Mouse (Mus musculus): ENCODE results near the gene Ipo4.

Ipo4 gene

DNA sequence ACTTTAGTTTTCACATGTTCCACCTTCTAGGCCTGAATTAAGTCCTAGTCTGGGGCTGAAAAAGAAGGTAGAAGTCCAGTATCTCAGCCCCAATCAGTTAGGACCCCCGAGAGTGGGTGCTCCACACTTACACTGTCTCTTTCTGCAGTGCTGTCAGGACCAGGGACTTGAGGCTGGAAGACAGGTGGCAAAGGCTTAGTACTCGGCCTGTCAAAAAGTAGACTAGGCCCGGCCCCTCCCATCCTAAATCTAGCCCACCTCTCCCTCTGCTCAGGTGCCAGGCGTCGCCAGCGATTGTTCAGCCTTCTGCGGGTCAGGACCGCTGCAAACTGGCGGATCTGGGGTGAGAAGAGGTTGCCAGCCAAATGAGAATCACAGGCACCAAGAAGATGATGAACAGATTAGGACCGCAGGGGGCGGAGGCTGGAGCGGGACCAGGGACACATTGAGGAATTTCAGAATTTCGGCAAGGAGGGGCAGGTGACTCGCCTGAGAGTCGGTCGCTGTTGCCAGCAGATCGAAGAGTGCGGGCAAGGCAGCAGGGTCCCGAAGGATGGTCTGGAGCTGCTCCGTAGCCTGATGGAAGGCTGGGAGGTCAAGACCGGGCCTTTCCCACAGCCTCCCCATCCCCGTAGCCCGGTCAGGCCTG is 759 bp downstream of the Ipo4 start:
- in situ Hi-C loops (cut with MboI, MseI), result no loop called here

GRCm38 (mm10) chr14:55629312-55629711 is 6.4 kb downstream of the Ipo4 start:
- in situ Hi-C loops (cut with MboI, MseI), result no loop called here

- in situ Hi-C loops (cut with MboI, MseI), result no loop called here
Measured at GRCm38 (mm10) chr14:55628077-55628827, 7.5 kb downstream of the Ipo4 start.

- in situ Hi-C loops (cut with MboI, MseI), result no loop called here
Measured at GRCm38 (mm10) chr14:55618486-55619195, 17.1 kb downstream of the Ipo4 start.

DNA sequence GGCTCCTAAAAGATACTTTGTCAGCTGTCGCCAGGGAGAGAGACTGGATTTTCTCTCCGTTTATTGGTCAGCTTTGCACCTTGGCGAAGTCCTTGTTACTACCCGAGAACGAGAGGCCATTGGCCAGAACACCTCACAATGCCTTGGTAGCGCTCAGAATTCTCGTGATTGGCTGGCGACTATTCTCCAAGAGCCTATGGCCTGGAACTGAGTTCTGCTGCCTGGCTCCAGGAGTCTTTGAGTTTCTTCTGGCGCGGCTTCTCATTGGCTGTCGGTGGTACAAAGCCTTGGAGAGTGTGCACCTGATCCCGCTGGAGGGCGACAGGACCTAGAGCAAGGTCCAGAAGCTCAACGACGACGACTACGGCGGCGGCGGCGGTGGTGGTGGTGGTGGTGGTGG is 17.9 kb downstream of the Ipo4 start, which contains the start of gene Rec8:
TSS of gene Rec8 (plus strand) at position 216 of the 400 bp plus-strand sequence.
- in situ Hi-C loops (cut with MboI, MseI), result no loop called here

DNA sequence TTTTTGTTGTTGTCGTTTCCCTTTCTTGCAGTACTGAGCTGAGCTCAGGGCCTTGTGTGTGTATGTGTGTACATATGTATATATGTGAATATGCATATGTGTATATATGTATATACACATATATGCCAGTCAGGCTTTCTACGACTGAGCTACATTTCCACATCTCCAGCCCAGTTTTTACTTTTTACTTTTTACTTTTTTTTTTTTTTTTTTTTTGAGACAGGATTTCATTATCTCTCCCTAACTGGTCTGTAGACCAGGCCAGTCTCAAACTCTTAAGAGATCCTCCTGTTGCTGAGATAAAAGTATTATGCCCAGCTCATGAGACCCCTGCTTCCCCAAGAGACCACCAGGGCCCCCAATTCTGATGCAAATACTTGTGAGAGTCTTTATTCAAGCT is 18.9 kb downstream of the Ipo4 start:
- in situ Hi-C loops (cut with MboI, MseI), result no loop called here

DNA sequence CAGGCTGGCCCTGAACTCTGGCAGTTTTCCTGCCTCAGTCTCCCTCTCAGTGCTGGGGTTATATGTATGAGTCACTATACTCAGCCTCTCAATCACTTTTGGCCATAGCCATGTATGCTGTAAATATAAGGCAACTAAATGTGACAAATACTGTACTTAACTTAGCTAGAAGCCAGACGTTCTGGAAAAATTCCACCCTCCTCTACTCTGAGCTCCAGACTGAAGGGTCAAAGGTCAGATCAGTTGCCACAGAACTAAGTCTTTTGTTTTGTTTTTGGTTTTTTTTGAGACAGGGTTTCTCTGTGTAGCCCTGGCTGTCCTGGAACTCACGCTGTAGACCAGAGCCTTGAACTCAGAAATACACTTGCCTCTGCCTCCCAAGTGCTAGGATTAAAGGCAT is 19.9 kb downstream of the Ipo4 start:
- in situ Hi-C loops (cut with MboI, MseI), result no loop called here

GRCm38 (mm10) chr14:55614565-55615178 is 21.1 kb downstream of the Ipo4 start:
- in situ Hi-C loops (cut with MboI, MseI), result no loop called here

DNA sequence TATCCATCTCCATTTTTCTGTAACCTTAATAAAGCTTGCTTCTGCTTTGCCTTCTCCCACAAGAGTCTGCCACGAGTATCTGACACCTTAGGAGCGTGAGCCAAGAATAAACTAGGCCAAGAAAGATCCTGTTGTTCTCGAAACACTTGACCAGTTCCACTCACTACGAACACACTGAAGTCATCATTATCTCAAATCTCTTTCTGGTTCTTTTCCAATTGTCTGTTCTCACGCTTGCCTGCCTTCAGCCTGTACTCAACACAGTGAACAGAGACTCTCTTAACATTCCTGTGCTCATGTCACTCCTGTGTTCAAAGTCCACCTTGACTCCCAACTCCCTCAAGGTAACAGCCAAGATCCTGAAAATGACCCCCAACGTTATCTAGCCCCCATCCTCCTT is 22.4 kb downstream of the Ipo4 start:
- in situ Hi-C loops (cut with MboI, MseI), result no loop called here

GRCm38 (mm10) chr14:55608339-55608738 is 27.4 kb downstream of the Ipo4 start:
- in situ Hi-C loops (cut with MboI, MseI), result no loop called here

DNA sequence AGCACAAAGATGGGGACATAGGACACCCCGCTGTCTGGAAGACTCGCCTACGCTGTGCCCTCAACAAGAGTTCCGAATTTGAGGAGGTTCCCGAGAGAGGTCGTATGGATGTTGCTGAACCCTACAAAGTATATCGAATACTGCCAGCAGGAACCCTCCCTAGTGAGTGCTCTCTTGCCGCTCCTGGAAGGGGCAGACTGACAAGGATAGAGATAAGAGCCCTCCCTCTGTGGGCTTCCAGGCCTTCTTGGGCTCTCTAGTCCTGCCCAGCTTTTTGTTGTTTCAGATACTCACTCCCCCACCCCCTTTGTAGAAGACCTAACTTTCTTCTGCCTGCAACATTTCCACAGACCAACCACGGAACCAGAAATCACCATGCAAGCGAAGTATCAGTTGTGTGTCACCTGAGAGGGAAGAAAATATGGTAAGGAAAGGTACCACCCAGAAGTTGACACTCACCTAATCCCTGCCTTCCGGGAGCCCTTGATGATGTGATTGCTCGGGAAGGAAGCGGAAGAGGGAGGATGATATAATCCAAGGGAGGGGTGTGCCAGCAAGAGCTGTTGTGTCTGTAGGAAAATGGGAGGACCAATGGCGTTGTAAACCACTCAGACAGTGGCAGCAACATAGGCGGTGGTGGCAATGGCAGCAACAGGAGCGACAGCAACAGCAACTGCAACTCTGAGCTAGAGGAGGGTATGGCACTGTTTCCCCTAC is 29.9 kb downstream of the Ipo4 start:
- in situ Hi-C loops (cut with MboI, MseI), result no loop called here

DNA sequence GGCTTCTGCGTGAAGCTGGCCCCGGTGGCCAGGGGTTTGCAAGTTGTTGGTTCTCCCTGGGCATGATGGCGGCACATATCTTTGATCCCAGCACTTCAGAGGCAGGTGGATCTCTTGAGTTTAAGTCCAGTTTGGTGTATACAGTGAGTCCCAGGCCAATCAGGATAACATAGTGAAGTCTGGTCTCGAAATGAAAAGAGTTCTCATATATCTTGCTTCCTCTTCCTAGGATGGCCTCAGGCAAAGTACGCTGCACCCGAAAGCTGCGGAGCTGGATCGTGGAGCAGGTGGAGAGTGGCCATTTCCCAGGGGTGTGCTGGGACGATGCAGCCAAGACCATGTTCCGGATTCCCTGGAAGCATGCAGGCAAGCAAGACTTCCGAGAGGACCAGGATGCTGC is 30.9 kb downstream of the Ipo4 start:
- in situ Hi-C loops (cut with MboI, MseI), result no loop called here

GRCm38 (mm10) chr14:55603633-55604576 is 31.9 kb downstream of the Ipo4 start:
- in situ Hi-C loops (cut with MboI, MseI), result no loop called here

GRCm38 (mm10) chr14:55603271-55603632 is 32.5 kb downstream of the Ipo4 start, which contains the start of gene Irf9:
Irf9 (plus strand) TSS chr14:55603571.
- in situ Hi-C loops (cut with MboI, MseI), result no loop called here

DNA sequence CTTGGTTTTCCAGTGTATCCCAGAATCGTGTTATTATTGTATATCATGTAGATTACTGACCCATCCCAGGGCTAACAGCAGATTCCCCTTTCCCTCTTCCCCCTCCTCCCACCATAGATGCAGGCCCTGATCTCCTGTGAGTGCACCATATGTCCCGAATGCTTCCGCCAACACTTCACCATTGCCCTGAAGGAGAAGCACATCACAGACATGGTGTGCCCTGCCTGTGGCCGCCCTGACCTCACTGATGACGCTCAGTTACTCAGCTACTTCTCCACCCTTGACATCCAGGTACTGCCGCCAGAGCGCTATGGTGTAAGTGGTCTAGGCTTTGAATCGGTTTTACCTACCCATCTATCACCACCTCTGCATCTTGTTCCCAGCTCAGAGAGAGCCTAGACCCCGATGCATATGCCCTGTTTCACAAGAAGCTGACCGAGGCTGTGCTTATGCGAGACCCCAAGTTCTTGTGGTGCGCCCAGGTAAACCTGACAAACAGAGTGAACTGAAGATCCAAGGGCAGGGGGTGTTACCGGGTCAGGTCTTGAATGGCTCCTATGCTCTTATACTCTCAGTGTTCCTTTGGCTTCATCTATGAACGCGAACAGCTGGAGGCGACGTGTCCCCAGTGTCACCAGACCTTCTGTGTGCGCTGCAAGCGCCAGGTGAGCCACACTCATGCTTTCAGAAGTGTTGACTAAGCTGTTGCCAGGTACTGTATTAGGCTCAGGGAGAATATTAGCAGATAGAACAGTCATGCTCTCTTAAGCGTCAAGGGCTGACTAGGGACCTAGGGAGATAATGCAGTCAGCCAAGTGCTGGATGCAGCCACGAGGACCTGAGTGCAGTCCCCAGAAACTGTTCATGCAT is 37.0 kb downstream of the Ipo4 start:
- in situ Hi-C loops (cut with MboI, MseI), result loop anchor here (25.0 kb wide), 1 partner anchor 711 kb away; the partner anchor contains the start of genes Bcl2l2, Gm20521, Pabpn1 and Ppp1r3e

DNA sequence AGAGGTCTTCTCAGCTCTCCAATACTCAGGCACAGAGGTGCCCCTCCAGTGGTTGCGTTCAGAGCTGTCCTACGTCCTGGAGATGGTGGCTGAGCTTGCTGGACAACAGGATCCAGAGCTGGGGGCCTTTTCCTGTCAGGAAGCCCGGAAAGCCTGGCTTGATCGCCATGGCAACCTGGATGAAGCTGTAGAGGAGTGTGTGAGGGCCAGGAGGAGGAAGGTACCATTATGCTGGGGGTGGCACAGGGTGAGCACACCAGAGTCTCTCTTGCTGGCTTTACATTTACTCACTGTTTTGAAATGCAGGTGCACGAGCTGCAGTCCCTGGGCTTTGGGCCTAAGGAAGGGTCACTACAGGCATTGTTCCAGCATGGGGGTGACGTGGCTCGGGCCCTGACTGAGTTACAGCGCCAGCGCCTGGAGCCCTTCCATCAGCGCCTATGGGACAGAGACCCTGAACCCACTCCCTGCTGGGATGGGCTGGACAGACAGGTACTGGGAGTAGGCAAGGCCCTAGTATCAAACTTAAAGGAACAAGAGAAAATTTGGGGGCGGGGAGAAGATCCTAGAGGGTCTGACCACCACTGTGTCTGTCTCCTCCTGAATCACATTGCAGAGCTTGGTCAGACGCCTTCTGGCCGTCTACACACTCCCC is 39.6 kb downstream of the Ipo4 start:
- in situ Hi-C loops (cut with MboI, MseI), result loop anchor here (25.0 kb wide), 1 partner anchor 709 kb away; the partner anchor contains the start of genes Bcl2l2, Gm20521, Pabpn1 and Ppp1r3e

DNA sequence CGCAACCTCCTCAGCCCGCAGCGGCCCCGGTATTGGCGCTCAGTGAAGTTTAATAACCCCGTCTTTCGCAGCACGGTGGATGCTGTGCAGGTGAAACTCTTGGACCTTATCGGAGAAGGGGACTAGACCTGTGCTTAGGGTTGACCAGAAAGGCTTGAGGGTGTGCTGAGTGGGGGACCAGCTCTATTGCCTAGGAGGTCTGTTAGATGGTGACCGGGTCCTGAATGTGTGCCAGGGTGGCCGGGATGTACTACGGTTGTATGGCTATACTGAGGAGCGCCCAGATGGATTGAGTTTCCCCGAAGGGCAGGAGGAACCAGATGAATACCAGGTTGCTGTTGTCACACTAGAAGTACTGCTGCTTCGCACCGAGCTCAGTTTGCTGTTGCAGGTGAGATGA is 43.5 kb downstream of the Ipo4 start:
- in situ Hi-C loops (cut with MboI, MseI), result loop anchor here (25.0 kb wide), 1 partner anchor 705 kb away; the partner anchor contains the start of genes Bcl2l2, Gm20521, Pabpn1 and Ppp1r3e

GRCm38 (mm10) chr14:55591331-55591891 is 44.3 kb downstream of the Ipo4 start, which contains the start of gene Rnf31:
Rnf31 (plus strand) TSS chr14:55591708.
- in situ Hi-C loops (cut with MboI, MseI), result loop anchor here (25.0 kb wide), 1 partner anchor 704 kb away; the partner anchor contains the start of genes Bcl2l2, Gm20521, Pabpn1 and Ppp1r3e
